Mouse (Mus musculus): ENCODE results near the gene Slc19a3.
"Not testable (repeated sequence)": the region's sequence is repeated elsewhere in the genome, so short reads cannot be mapped to it uniquely, and the experiment has no call there.

Slc19a3 gene

DNA sequence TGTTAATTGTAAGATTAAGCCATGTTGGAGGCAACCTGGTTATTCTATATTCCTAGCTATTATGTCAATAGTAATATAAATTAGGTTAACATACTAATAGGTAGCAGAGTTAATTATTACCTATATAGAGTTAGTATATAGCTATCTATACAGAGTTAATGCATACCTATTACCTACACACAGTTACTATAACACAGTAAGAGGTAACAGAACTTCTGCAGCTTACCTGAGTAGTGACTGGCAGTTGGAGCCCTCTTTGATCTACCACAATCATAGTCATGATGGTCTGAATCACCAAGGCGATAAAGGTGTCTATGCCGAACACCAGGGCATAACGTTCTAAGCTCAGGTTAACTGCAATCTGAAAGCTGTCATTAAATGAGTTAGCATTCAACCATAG, 23.8 kb downstream of the Slc19a3 start:
- no peak for DNase-seq (ENCODE audit: inconsistent age in 2 of 2, low spot score in 1 of 2)

DNA sequence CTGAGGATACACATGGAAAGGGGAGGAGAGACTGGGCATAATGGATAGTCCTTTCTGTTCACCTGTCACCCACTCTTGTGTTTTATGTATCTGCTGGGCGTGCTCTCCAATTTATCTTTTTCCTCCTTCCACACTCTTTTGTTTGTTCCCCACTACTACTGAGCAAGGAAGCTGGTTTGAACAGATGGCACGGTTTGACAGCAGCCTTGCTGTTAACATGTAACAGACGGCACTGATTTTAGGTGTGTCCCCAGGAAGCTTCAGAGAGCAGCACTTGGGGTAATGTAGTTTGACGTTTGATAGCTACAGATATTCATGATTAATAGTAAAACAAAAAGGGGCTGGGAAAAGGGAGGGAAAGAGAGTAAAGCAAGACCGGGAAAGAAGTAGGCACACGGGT, 30.8 kb downstream of the Slc19a3 start:
- no peak for DNase-seq (ENCODE audit: inconsistent age in 2 of 2, low spot score in 1 of 2)

DNA sequence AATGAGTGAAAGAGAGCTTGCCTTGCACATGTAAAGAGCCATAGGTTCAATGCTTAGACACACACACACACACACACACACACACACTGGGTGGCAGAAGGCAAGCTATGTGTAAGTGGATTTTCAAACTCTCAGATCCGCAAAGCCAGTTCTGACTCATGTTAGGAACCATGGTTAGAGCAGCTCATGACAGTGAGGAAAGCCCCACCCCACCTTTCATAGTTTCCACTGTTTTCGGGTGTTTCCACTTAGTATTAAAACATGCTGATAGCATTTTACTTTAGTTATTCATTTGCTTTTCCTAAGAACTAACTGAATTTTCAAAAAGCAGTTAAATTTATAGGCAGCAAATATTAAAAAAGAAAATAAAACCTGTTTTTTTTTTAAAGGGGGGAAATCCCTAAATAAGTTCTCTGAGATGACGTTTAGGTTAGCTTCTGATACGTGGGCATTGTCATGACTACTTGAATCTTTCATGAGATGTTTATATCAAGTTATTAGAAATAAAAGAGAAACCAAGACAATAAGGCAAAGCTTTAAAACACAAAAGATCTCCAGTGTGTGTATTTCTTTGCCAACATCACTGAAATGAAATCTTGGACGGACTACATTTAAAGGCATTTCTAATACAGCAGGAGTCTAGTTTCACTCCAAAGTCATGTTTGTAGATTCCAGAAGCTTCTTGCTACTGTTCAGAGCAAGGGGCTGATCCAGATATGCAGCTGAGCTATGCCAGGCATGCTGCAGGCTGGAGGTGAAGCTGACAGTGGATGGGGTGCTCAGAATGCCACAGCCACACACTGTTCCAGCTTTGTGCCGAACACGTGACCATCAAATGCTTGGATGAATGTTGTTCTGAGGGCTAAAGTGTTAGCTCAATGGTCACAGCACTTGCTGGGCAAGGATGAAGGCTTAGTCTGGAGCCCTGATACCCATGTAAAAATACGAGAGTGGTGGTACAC, 31.7 kb downstream of the Slc19a3 start:
- no peak for DNase-seq (ENCODE audit: inconsistent age in 2 of 2, low spot score in 1 of 2)

DNA sequence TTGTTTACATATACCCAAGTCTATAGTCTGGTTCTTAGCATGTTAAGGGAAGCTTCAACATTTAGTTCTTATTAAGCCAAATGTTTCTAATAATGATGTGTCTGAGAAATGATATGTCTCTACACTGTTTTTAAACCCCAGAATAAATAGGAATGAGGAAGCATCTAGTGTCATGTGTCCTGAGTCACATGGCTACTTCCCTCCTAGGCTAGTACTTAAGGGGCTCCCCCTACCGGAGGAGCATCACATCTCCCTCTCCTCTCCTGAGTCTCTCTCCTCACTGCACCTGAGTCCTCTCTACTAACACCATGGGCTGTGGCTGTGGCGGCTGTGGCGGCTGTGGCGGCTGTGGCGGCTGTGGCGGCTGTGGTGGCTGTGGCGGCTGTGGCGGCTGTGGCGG, 37.9 kb downstream of the Slc19a3 start, which contains the start of gene Gm47959:
Gene Gm47959 (plus strand): TSS at position 243 of the 400 bp plus-strand sequence.
- DNase-seq (ENCODE audit: inconsistent age in 2 of 2, low spot score in 1 of 2) = not testable (repeated sequence)

GRCm38 (mm10) chr1:82993947-82994346, 44.3 kb downstream of the Slc19a3 start:
- DNase-seq (ENCODE audit: inconsistent age in 2 of 2, low spot score in 1 of 2) = no peak

DNA sequence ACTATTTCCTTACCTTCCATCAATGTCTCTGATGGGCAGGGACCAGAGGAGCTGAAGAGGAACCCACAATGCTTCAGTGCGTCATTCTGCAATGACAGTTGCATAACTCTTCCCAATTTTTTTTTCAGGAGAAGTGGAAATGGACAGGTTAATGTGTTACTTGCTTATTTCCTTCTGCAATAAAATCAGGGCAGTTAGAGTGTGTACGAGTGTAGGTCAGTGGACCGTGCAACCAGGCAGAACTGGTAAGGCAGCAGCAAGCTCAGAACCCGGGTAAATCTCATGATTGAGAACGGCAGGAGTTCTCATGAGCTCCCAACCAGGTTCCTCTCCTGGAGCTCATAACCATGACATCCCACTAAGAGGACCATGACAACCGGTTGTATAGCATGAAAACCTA, 46.2 kb downstream of the Slc19a3 start:
- DNase-seq (ENCODE audit: inconsistent age in 2 of 2, low spot score in 1 of 2) = no peak

DNA sequence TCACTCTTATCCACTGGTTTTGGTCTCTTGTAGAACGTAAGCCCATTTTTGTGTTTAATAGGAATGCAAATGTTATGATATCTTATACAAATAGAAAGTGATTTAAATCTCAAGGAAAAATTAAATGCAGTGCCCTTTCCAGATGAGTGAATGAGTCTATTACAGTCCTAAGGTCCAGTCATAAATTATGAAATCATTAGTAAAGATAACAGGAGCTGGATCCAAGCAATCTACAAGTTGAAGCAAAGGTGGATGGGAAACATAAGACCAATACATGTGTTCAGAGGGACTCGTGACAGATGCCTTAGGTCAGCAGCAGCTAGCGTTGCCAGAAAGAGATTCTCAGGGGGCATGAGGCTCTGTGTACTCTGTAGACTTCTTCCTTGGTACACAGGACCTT, 46.7 kb downstream of the Slc19a3 start:
- DNase-seq (ENCODE audit: inconsistent age in 2 of 2, low spot score in 1 of 2) = no peak

DNA sequence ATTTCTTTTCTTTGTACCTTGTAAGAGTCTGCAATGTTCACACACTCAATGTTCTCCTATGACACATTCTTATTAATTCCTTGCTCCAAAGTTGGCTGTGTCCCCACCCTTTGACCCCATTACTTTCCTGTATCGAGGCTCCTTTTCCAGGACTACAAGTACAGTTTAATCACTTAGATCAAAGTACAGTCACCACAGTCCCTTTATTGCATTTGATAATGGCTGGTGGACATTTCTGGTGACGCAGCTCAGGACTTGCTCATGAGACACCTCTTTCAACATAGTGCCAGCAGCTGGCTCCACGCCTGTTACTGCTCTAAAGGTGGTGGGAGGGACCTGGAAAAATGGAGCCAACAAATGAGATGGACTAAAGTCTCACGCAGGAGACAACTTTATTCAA, 47.2 kb downstream of the Slc19a3 start:
- DNase-seq (ENCODE audit: inconsistent age in 2 of 2, low spot score in 1 of 2) = no peak

- DNase-seq (ENCODE audit: inconsistent age in 2 of 2, low spot score in 1 of 2) = peak in 1 of 2 experiments; percentile 90
Measured at GRCm38 (mm10) chr1:82987530-82988198, 50.6 kb downstream of the Slc19a3 start.

DNA sequence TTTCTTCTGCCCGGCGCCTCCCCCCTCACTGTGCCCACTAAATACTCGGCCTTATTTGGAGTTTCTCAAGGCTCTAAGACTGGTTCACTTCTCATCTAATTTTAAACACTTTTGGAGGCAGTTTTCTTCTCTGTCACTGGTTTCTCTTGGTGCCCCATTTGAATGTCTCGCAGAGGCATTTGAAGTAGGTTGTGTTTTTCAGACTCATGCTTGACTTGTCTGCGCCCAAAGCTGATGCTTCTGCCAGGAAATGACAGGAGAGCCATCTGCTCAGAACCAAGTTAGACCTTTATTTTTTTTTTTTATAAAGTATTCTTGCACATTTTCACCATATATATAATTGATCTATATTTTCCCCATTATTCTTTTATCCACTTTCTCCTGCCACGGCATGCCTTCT, 51.5 kb downstream of the Slc19a3 start:
- no peak for DNase-seq (ENCODE audit: inconsistent age in 2 of 2, low spot score in 1 of 2)

- no peak for DNase-seq (ENCODE audit: inconsistent age in 2 of 2, low spot score in 1 of 2)
Measured at GRCm38 (mm10) chr1:82977840-82978239, 60.4 kb downstream of the Slc19a3 start.

DNA sequence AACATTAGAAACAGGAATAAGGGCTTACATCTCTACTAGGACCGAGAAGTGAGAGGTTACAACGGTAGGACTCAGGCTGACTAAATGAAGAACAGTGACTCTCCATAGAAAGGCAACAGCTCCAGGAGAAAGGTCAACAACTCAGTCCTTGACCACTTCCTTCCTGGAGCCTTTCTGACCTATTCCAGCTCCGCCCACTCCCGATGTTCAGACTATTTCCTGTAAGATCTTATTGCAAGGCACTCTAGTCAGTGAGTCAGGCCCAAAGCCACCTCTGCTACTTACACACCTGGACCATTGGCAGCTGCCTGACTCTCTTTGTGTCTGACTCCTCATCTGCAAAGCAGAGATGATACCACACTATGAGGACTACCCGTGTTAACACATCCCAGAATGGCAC, 62.5 kb downstream of the Slc19a3 start:
- DNase-seq (ENCODE audit: inconsistent age in 2 of 2, low spot score in 1 of 2) = peak in 1 of 2 experiments; percentile 52

- peak in 1 of 2 experiments; percentile 36 for DNase-seq (ENCODE audit: inconsistent age in 2 of 2, low spot score in 1 of 2)
Measured at GRCm38 (mm10) chr1:82974342-82974741, 63.9 kb downstream of the Slc19a3 start.

GRCm38 (mm10) chr1:82973901-82974300, 64.3 kb downstream of the Slc19a3 start:
- DNase-seq (ENCODE audit: inconsistent age in 2 of 2, low spot score in 1 of 2) = no peak

DNA sequence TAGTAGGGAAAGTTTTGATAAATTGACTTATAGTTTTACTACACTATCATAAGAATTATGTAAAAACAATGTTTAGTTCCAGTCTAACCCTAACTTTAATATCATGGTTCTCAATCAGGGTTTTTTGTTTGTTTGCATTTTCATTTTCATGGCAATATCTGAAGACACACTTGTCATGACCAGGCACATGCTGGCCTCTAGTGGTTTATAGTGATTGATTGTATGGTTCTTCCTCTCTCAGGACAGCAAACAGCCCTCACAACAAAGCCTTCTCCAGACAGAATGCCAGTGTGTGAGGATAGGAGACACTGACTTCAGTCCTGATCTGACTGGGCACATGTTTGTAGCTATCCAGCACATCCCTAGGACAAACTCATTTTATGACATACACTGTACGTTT, 65.0 kb downstream of the Slc19a3 start:
- peak in 1 of 2 experiments; percentile 35 for DNase-seq (ENCODE audit: inconsistent age in 2 of 2, low spot score in 1 of 2)

- DNase-seq (ENCODE audit: inconsistent age in 2 of 2, low spot score in 1 of 2) = peak; percentile 62 to 79
Measured at GRCm38 (mm10) chr1:82972046-82972445, 66.2 kb downstream of the Slc19a3 start.

DNA sequence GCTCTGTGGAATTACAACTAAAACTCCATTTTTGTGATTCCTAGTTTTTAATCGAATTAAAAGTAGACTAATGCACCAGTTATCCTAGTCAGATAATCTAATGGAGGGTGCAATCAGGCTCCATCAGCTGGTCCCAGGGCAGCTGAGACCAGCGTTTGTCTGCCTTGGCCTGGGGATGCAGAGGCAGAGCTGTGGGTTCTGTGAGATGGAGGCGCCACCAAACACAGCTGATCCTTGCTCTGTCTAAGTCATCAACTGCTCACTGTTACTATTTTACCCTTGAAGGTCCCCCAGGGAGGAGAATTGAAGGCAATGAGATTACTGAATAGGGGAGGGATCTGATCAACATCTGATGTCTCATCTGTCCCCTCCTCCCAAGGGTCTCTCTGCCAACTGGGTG, 71.8 kb downstream of the Slc19a3 start:
- no peak for DNase-seq (ENCODE audit: inconsistent age in 2 of 2, low spot score in 1 of 2)

Data from adrenal gland, adult (tissue).